Mouse (Mus musculus): ENCODE measurements around the gene Dnajb12.

- TF ChIP-seq POLR2A (IDR thresholded peaks at IDR 0.05; ENCODE audit: insufficient read depth, low read depth, low read length) (no peak), CTCF (IDR thresholded peaks at IDR 0.05; ENCODE audit: insufficient read depth, low read depth, low read length) (no peak)
Measured at GRCm38 (mm10) chr10:59835301-59836155, 43.8 kb upstream of the Dnajb12 start.

Measured in olfactory bulb, adult 2 months (tissue).